Mouse (Mus musculus): ENCODE results near the gene Lhx3. TPM values are rescaled to one million over a fixed set of nuclear protein-coding genes. Genes with fewer than 3 reads are reported as not detected.

Lhx3 gene
- total RNA-seq, 1 experiment from 2014 or later: 0.76 TPM

Other genes starting within 250 kb of the Lhx3 start
- 30.2 and 37.1 TPM in 2 replicates for gene Camsap1, start 225.0 kb downstream of the Lhx3 start, total RNA-seq (2021)
- gene Ubac1, start 186.5 kb downstream of the Lhx3 start, total RNA-seq (2021): 36.5 and 40.0 TPM in 2 replicates
- 25.8 and 36.6 TPM in 2 replicates for gene Nacc2, start 85.1 kb downstream of the Lhx3 start, total RNA-seq (2021)
- 17.5 and 19.7 TPM in 2 replicates for gene Qsox2, start 29.2 kb upstream of the Lhx3 start, total RNA-seq (2021)
- gene Ccdc187, start 86.3 kb upstream of the Lhx3 start, total RNA-seq (2021): 0.62 and 1.5 TPM in 2 replicates
- gene Gpsm1, start 107.2 kb upstream of the Lhx3 start, total RNA-seq (2021): 17.5 and 17.7 TPM in 2 replicates
- 20.5 and 21.1 TPM in 2 replicates for gene Dnlz, start 143.8 kb upstream of the Lhx3 start, total RNA-seq (2021)
- gene Card9, start 152.6 kb upstream of the Lhx3 start, total RNA-seq (2021): 0.97 TPM in 1 of 2 replicates, not detected in the other
- 40.9 and 42.0 TPM in 2 replicates for gene Snapc4, start 172.4 kb upstream of the Lhx3 start, total RNA-seq (2021)
- 106 and 110 TPM in 2 replicates for gene Entr1, start 181.0 kb upstream of the Lhx3 start, total RNA-seq (2021)
- gene Pmpca, start 181.1 kb upstream of the Lhx3 start, total RNA-seq (2021): 117 and 151 TPM in 2 replicates
- 22.6 and 25.9 TPM in 2 replicates for gene Inpp5e, start 200.9 kb upstream of the Lhx3 start, total RNA-seq (2021)
- 62.7 and 63.4 TPM in 2 replicates for gene Sec16a, start 236.9 kb upstream of the Lhx3 start, total RNA-seq (2021)